Mouse (Mus musculus): ENCODE measurements around the gene Scaf1.

The Scaf1 gene

DNA sequence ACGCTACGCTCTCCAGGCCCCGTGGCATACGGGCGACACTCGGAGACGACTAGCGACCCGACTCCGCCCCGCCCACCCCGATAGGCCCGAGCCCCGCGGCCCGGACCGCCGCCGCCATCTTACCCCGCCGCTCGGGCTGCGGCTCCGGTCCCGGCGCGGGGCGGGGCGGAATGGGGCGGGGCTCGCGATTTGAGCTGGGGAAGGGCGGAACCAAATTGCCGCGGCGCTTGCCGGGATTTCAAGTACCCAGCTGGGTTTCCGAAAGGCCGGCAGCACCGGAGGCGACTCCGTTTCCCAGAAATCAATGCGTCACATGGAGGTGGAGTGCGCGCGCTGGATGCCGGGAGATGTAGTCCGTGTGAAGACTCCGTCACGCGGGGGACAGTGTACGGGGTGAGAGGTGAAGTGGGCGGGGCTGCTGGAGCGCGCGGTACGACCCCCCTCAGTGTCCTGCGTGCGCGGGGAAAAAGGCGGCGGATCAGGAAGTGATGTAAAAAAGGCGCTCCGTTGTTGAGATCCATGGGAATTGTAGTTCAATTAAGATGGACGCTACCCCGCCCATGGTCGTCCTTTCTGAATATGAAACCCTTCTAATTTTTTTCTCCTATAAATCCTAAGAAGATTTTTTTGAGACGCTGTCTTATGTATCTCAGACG, at the start of gene Scaf1:
Gene Scaf1 (minus strand): TSS at position 407 of the 656 bp plus-strand sequence.
- peak; percentile 98 for DNase-seq (ENCODE audit: low spot score in 2 of 2)

DNA sequence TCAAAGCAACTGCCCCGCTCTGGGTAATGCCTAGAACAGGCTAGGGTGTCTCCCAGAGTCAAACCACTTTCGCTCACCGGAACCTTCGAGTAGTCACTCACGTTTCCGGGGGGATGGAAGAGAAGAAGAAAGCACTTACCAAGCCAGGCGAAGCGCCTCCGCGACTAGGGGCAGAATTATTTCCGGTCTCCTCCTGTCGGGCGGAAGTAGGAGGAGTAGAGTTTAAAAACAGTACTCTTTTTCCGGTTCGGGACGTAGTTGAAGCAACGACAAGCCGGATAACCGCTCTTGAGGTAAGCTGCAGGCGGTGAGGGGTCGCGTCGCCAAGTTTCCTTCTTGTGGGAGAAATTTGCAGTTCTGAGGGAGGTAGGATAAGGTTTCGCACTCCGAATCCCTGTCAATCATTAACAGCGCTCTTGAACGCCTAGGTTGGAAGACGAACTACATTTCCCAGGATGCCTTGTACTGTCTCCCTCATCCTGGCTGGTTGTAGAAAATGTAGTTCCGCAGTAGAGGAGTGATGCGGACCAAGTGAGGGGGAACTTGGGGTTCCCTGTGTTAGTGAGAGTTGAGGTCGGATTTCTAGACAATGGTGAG, 46.2 kb upstream of the Scaf1 start, which contains the start of the genes Nosip and Prrg2:
Gene Nosip (plus strand): TSS at position 191 of the 597 bp plus-strand sequence.
Gene Prrg2 (minus strand): TSS at position 439 of the 597 bp plus-strand sequence.
- peak; percentile 91 to 96 for DNase-seq (ENCODE audit: low spot score in 2 of 2)

DNA sequence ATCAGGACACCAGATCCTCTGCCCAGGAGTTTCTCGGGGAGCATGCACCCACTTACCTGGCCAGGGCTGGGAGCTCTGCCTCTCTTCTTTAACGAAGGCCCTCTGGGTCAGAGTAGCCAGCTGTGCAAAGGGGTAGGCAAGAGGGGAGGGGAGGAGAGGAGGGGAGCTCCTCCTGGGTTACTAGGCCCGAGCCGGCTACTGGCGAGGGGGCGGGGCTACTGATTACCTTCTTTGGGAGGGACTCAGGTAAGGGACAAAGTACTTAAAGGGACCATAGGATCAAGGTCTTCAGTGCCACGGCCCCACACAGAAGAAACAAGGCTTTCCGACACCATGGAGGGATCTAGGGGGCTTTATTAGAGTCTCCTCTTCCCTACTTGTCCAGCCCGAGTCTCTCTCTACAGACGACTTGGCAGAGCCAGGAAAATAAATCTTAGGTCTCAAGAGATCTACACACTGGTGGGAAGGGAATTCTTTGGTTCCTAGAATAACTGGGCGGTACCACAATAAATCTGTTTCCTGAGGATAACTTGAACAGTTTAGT, 45.4 kb upstream of the Scaf1 start:
- DNase-seq (ENCODE audit: low spot score in 2 of 2), result no peak

DNA sequence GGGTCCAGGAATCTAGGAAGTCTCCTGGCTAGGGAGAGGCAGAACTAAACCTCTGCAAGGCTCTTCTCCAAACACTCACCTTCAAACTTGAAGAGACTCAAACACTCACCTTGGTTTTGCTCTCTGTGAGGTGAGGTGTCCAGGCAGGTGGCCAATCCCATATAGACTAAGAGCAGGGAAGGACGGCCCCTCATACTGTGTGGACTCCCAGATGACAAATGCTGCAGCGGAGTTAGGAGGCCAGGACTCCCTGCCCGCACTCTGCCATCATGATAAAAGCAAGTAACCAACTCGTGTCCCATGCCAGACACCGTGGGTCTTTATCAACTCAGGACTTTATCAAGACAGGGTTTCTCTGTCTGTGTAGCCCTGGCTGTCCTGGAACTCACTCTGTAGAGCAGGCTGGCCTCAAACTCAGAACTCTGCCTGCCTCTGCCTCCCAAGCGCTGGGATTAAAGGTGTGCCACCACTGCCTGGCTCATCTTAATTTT, 44.5 kb upstream of the Scaf1 start:
- no peak for DNase-seq (ENCODE audit: low spot score in 2 of 2)

DNA sequence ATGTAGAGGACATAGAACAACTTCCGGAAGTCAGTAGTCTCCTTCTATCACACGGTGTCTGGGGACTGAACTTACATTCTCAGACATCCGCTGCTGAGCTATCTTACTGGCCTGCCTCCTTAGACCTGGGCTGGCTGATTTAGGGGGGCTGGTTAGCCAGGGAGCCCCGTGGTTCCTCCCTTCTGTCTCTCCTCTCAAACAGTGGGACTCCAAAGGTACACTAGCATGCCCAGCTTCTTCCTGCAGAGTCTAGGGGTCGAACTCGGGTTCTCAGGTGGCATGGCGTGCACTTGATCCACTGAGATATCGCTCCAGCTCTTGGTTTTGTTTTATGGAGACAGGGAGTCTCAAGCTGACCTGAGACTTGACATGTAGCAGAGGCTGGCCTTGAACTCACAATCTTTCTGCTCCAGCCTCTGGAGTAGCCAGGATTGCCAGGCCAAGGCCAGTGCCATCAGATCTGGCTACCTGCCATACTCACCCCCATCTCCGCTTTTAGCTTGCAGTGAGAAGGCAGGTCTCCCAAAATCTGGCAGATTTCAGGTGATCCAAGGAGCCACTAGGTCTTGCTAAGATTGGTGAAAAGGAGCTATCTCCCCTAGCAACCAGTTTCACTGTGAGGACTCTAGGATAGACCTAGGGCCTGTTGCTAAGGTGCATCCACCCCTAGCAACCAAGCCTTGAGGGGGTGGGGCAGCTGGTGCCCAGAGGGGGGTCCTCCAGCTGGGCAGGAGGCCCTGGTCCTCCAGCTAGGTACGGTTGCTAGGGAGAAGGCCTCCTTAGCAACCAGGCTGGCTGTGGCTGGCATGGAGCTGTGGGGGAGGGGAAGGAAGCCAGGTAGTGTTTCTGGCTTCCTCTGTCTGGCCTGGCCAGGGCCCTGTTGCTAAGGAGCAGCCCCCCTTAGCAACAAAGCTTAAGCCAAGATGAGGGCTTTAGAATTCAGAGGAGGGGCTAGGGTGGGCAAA, 42.7 kb upstream of the Scaf1 start:
- no peak for DNase-seq (ENCODE audit: low spot score in 2 of 2)

DNA sequence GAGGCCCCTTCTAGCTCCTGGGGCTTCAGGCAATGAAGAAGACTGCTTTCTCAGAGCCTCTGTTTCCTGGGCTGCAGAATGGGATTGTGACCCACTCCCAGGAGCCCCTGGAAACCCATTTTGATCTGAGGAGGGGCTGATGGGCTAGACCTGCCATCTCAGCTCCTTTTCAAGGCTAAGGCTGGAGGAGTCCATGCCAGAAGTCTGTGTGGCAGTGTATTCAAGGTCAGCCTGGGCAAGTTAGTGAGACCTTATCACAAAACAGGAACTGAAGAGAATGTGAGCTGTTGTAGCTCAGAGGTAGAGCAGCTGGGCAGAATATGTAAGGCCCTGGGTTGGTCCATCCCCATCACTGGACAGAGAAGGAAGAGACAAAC, 40.8 kb upstream of the Scaf1 start:
- no peak for DNase-seq (ENCODE audit: low spot score in 2 of 2)

DNA sequence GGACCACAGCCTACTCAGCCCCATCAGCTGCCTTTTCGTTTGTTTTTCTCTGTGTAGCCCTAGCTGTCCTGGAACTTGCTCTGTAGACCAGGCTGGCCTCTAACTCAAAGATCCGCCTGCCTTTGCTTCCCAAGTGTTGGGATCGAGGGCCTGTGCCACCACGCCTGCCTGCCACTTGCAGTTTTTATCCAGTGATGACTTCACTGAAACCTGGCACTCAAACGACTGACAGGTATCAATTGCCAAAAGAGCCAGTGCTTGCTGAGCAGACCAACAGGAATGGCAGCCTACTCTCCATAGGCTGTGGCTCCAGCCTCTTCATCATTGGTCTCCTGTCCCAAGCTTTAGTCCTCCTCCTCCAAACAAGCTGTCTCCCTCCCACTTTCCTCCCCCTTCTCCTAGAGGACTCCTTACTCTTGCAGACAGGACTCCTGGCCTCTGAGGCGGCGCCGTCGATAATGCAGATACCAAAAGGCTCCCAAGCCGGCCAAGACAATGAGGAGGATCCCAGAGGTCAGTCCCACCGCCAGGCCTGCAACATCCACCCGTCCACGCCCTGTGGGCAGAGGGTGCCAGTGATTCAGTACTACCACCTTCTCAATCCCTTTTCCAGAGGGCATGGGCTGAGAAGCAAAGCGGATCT, 40.3 kb upstream of the Scaf1 start:
- DNase-seq (ENCODE audit: low spot score in 2 of 2), result no peak

DNA sequence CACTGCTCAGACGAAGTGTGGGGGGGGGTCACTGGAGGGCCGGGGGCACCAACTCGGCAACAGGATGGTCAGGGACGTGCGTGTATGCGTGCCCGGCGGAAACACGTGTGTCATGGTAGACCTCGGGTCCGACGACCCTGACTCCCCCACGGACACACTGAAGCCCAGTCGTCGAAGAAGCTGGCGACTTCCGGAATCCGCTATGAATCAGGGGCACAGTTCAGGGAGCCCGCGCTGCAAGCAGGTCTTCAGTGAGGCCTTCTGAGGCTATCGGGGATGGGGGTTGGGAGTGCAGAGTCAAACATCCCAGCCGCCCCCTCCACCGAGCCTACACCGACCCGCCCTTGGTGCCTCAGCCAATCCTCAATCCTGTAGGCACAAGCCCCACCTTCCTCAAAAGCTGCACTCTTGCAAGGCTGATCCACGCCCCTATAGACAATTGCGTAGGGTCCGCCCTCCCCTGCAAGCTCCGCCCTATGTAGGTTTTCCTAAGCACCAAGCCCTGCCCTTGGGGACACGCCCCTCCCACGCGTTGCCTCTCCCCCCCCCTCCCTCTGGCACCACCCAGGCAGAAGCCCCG, 37.9 kb upstream of the Scaf1 start:
- peak; percentile 72 to 78 for DNase-seq (ENCODE audit: low spot score in 2 of 2)

DNA sequence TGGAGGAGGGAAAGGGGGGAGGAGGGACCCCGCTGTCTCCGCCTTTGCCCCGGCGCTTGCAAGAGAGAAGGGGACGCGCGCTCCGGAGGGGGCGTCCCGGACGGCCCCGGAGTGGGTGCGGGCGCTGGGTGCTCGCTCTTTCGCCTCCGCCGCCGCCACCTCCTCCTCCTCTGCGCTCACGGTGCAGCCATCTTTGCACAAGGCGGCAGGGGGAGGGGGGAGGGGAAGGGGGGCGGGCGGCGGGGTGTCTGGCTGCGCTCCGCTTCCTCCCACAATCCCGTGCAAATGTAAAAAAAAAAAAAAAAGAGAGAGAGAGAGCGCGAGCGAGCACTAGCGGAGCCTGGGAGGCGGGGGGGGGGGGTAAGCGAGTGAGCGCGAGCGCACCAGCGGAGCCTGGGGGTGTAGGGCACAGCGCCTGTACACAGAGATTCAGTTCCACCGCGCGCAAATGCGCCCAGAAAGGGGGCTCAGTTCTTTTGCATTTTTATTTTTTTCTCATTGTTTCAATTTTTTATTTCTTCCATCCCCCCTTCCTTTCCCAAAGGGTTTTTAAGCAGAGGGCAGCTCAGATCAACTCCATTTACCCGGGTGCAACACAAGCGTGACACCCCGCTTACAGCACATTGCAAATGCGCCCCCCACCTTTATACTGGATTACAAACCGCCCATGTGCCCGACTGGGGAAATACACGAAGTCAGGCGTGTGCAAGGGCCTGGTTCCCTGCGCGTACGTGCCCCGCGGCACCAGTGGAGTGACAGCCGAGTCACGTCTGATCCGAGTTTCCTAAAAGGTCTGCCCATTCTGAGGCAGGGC, 37.2 kb upstream of the Scaf1 start:
- peak; percentile 46 to 49 for DNase-seq (ENCODE audit: low spot score in 2 of 2)

DNA sequence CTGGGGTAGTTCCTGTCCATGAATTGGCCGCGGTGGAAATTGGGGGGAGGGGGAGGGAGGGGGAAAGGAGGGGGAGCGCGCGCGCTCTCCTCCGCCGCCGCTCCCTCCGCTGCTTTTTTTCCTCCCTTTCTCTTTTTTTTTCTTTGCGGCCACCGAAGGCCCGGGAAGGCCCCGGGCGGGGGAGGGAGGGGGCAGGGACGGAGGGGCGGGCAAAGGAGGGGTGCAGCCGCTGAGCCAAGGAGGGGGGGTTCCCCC, 36.6 kb upstream of the Scaf1 start, which contains the start of gene Prr12:
Gene Prr12 (minus strand): TSS at position 20 of the 255 bp plus-strand sequence.
- no peak for DNase-seq (ENCODE audit: low spot score in 2 of 2)

DNA sequence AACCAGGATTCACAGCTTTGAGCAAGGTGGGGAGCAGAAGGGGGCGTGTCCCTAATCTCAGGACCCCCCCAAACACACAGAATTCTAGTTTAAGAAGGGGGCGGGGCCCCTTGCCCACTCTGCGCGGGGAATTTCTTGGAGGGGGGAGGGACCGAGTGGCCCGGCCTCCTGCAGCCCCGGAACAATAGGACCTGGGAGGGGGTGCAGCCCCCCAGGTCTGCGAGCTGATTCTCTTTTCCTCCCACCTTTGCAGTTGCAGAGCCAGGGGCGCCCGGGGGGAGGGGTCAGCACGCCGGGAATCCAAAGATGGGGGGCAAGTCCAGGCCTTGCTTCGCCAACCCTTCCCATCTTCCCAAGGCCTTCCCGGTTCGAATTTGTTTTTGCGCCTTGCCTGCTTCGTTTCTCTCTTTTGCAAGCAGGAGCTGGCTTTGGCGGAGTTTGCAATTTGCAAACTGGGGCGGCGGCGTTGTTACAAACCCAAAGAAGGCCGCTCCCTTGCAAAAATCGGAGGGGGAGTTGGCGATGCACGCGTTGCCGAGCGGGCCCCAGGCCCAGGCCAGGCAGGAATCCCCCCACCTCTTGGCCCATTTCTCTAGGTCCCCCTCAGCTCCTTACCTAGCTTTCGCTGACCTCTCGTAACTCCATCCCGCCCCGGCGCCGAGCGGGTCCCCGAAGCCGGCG, 36.2 kb upstream of the Scaf1 start:
- DNase-seq (ENCODE audit: low spot score in 2 of 2), result peak; percentile 23 to 41

DNA sequence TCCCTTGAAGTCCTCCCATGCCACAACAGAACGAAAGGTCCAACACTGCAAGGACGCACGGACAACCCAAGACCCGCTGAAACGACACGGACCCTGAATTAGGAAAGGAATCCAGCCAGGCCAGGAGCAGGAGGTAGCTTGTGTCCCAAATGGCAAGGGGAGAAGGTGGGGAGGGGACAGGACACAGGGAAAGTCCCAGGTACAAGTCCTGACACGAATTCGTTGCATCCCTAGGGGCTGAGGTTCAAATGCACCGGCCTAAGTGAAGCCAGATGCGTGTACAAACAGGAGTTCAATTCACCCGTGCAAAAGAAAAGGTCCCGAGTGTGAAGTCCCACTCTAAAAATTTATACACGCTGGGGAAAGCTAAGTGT, 35.4 kb upstream of the Scaf1 start:
- DNase-seq (ENCODE audit: low spot score in 2 of 2), result no peak

DNA sequence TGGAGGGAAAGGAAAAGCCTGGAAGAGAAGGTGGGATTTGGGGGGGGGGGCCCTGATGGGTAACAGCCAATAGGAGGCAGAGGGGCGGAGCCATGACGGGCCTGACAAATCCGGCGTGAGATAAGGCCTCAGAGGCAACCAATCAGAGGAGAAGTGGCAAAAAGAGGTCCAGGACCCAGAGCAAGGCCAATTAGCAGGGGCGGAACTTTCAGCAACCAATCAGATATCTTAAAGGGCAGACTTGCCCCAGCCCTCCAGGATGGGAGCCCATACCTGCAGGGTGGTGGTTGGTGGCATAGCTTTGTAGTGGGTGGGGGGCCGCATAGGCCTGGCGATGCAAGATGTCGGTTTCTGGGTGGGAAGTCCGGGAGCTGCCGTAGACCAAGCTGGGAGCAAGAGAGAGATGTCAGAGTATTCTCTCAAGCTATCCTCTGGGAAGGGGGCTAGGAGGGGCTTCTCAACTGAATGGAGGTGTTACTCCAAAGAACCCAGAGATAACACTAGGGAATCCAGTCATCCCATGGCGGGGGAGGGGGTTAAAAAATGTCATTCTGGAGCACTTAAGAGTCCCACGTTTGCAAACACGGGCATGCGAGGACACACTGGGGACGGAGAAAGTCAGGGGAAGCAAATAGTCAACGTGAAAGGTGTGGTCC, 34.9 kb upstream of the Scaf1 start:
- DNase-seq (ENCODE audit: low spot score in 2 of 2), result peak; percentile 32 to 45

DNA sequence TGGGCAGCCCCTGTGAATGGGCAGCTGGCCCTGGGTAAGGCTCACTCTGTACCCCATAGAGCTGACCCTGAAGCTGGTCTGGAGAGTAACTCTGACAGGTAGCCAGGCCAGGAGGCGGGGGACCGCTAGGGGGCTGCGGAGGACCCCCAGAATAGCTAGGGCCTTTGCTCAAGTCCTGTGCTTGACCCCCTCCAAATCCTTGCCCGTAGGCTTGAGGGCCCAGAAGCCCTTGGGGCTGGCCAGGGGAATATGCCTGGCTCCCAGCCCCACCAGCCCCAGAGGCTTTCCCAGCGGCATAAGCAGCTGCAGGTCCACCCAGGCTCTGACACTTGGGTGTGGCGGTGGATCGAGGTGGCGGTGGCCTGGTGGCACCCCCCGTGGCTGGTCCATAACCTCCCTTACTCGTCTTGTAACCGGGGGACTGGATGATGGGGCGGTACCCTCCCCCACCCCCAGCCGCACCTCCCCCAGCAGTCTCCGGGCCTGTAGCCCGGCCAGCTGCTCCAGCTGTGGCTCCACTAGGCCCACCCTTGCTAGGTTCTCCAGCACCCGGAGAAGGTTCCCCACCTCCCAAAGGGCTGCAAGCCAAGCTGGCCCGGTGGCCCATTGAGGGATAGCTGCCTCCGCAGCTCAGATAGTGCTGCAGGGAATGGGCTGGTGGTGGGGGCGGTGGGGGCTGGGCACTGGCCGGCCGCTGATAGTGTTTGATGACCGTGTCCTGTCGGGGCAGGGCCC, 32.9 kb upstream of the Scaf1 start:
- DNase-seq (ENCODE audit: low spot score in 2 of 2), result no peak

DNA sequence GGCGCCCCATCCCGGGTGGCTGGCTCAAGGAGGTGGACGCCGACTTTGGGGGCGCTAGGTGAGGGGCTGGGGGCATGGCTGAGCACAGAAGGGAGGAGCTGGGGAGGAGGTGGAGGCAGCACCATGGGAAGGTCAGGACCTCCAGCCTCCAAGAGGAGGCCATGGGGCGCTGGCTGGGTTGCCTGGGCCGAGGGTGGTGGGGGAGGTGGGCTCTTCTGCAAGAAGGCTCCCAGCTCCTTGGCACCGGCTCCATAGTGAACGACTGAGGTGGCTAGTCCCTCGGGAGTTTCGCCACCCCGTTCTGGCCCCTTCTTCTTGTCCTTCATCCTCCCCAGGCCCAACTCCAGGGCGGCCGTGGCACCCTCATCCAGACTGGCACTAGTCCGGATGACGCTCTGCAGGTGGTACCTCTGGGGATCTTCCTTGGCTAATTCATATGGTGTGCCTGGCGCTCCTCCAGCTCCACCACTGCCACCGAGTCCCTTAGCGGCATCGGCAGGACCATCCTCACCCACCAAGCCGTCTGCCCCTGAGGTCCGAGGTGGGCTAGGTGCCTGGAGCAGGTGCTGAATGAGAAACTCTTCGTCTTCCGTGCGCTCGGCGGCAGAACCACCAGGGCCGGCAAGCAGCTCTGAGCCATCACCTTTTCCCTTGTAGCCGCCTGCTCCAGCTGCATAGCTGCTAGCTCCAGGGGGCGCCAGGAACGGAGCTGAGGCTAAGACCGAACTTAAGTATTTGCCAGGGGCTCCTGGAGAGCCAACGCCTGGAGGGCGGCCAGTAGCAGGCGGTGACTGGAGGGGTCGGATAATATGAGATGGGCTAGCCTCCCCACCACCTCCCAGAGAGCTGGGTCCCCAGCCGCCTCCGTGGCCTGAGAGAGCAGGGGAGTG, 32.1 kb upstream of the Scaf1 start:
- DNase-seq (ENCODE audit: low spot score in 2 of 2), result no peak

DNA sequence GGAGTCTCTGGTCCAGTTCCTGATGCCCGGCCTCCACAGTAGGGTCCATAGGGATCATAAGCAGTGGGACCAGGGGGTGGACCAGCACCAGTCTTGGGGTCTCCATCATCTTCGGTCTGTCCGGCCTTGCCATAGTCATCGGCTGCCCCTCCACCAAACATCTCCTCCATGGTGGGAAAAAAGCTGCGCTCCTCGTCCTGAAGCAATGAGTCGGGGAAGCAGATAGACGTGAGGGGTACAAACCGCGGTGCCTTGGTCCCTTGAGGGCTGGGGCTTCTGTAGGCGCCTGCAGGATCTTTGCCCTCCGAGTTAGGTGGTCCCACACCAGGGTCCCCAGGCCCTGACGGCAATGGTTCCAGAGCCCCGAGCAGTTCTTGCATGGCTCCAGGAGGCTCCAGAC, 31.3 kb upstream of the Scaf1 start:
- DNase-seq (ENCODE audit: low spot score in 2 of 2), result no peak

DNA sequence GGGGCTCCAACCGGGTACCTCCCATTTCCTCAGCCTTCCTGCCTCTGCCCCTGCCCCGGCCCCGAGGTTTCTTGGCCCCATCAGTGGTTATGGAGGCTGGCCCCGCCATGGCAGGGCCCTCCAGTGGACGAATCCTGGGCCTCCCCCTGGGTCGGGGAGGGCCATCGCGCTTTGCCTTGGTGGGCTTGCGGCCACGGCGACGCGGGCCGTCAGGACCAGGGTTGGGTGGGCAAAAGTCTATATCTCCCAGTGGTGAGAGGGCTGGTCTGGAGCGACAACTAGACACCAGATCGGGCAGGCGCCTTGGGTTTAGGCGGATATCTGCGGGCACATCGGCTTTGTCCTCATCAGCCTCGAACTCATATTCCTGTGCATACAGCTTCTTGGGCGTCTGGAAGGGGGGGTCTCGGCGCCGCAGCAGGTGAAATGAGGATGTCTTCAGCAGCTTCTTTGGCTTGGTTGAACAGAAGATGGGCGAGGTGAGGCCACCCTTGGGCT, 30.7 kb upstream of the Scaf1 start:
- DNase-seq (ENCODE audit: low spot score in 2 of 2), result no peak
